Mouse (Mus musculus) erythroblast, embryonic 14.5 days (primary cell): ENCODE measurements around the gene Lysmd3.

Experiments
- GATA1 ChIP-seq: IDR thresholded peaks from 2 replicates; pipeline ENCODE4 v1.6.1; 2012; ENCODE audit warnings: low read length, inconsistent platforms, mixed read lengths
- TAL1 ChIP-seq: IDR thresholded peaks from 3 replicates; pipeline ENCODE4 v1.6.1; 2012; ENCODE audit warnings: low read length, inconsistent platforms, mixed read lengths

- no peak for TF ChIP-seq GATA1
- TF ChIP-seq TAL1: no peak
Measured at GRCm38 (mm10) chr13:81630566-81630965, 26.9 kb upstream of the Lysmd3 start.
